Mouse (Mus musculus) stomach, embryonic 15.5 days (tissue): ENCODE measurements around the gene Myo1e. TPM values are rescaled to one million over a fixed set of nuclear protein-coding genes. Genes with fewer than 3 reads are reported as not detected.

ENCODE experiments used
- ATAC-seq: fragments of 200-750 bp; cut with Nextera tagmentation; 2 replicates; pipeline ENCODE4 v1.8.0; 2017; ENCODE audit warnings: low read depth, moderate number of reproducible peaks, moderate TSS enrichment; ENCODE audit not compliant: insufficient read depth, low FRiP score
- H3K27ac ChIP-seq: fragments of 300-500 bp; sonication (generic); 2 replicates; pipeline ENCODE4 v1.5.1; 2015; ENCODE audit warnings: mild to moderate bottlenecking, inconsistent platforms
- H3K27me3 ChIP-seq: fragments of 300-500 bp; sonication (generic); replicated peaks from 2 replicates; pipeline ENCODE4 v1.6.1; 2015; ENCODE audit warnings: inconsistent platforms
- H3K36me3 ChIP-seq: fragments of 300-500 bp; sonication (generic); 2 replicates; pipeline ENCODE4 v1.6.1; 2015; ENCODE audit warnings: inconsistent platforms
- H3K4me1 ChIP-seq: fragments of 300-500 bp; sonication (generic); 2 replicates; pipeline ENCODE4 v1.6.1; 2015; ENCODE audit warnings: inconsistent platforms
- H3K4me2 ChIP-seq: fragments of 300-500 bp; sonication (generic); 2 replicates; pipeline ENCODE4 v1.6.1; 2015; ENCODE audit warnings: mild to moderate bottlenecking, inconsistent platforms
- H3K4me3 ChIP-seq: fragments of 300-500 bp; sonication (generic); replicated peaks from 2 replicates; pipeline ENCODE4 v1.5.1; 2015; ENCODE audit warnings: inconsistent platforms
- H3K9ac ChIP-seq: fragments of 300-500 bp; sonication (generic); 2 replicates; pipeline ENCODE4 v1.6.1; 2015; ENCODE audit warnings: inconsistent platforms
- H3K9me3 ChIP-seq: fragments of 300-500 bp; sonication (generic); 2 replicates; pipeline ENCODE4 v1.6.1; 2016; ENCODE audit warnings: inconsistent platforms
- WGBS: fragments of 180-500 bp; shearing (Covaris S2); methylation state at CpG from one replicate; pipeline ENCODE4 v1.1.7; 2015; 5-methylcytosine and 5-hydroxymethylcytosine counted together
- polyA plus RNA-seq: library from polyadenylated mRNA; unstranded; fragments of >200 nt; fragmentation: Nextera tagmentation; extraction: Ambion mirVana; gene quantifications from 2 replicates; pipeline ENCODE4 v1.2.1, GENCODE M21; 2015

Myo1e gene
- polyA plus RNA-seq, 1 experiment from 2014 or later: 24.2 TPM

DNA sequence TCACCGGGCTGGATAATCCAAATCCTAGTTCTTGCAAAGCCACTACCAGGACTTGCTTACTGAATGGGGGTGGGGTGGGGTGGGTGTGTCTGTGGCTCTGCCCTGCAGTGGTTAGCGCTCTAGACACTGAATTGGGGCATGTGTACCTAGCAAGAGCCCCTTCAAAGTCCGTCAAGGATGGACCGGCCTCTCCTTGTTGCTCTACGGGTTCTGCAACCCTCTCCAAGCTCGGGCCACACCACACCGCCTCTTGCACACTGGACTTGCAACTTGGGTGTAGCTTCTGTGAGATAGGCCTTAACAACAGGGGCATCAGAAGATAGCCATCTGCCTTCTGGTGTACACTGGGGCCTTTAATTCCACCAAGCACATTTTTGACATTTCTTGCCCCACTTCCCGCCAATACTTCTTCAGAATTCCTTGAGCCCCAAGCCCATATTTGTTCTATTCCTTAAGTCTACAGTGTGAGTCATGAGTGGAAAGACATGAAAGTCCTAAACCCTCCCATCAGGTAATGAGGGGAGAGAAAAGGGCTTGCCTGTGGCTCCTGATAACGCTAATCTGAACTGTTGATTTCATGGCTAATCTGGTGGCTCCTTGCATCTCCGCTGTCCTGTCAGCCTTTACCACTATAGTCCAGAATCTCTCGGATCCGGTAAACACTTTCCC is 67.9 kb downstream of the Myo1e start:
- H3K27me3 ChIP-seq: no peaks in the 10 kb centered on the region
- 0 out of 2 replicates have a peak overlapping the region, but pooled peaks have one; percentile 3 for H3K4me2 ChIP-seq
- H3K9me3 ChIP-seq: no peaks in the 10 kb centered on the region
- no peak overlapping the region for H3K4me3 ChIP-seq
- H3K9ac ChIP-seq: no peak overlapping the region
- ATAC-seq: peak; percentile 59; the same call in 1 of the 2 replicates
- WGBS: 72% methylated on average over 12 of the region's 12 CpGs
- peak overlapping the region; percentile 72 for H3K27ac ChIP-seq
- no peaks in the 10 kb centered on the region for H3K36me3 ChIP-seq
- H3K4me1 ChIP-seq: no peaks in the 10 kb centered on the region; the same call in 1 of the 2 replicates

DNA sequence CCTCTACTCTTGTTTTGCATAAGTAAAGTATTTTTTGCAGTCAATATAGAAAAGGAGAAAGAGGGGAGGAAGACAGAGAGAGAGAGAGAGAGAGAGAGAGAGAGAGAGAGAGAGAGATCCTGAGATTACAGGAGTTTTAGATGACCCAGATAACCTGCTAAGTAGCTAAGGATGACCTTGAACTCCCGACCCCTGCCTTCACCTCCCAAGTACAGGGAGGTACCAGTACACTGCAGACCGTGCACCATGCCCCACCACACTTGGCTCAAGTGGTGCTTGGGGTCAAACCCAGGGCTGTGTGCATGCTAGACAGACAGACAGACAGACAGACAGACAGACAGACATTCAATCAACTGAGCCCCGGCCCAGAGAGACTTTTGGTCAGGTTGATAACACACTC is 69.9 kb downstream of the Myo1e start:
- WGBS: 63% methylated on average over 3 of the region's 3 CpGs
- ATAC-seq: no peak
- no peaks in the 10 kb centered on the region for H3K36me3 ChIP-seq
- peak overlapping the region; percentile 19; the same call in 1 of the 2 replicates for H3K4me2 ChIP-seq
- H3K4me1 ChIP-seq: no peaks in the 10 kb centered on the region
- H3K9me3 ChIP-seq: no peaks in the 10 kb centered on the region
- peak overlapping the region; percentile 31; the same call in 1 of the 2 replicates for H3K27ac ChIP-seq
- H3K4me3 ChIP-seq: no peak overlapping the region
- no peak overlapping the region for H3K9ac ChIP-seq
- no peaks in the 10 kb centered on the region for H3K27me3 ChIP-seq

DNA sequence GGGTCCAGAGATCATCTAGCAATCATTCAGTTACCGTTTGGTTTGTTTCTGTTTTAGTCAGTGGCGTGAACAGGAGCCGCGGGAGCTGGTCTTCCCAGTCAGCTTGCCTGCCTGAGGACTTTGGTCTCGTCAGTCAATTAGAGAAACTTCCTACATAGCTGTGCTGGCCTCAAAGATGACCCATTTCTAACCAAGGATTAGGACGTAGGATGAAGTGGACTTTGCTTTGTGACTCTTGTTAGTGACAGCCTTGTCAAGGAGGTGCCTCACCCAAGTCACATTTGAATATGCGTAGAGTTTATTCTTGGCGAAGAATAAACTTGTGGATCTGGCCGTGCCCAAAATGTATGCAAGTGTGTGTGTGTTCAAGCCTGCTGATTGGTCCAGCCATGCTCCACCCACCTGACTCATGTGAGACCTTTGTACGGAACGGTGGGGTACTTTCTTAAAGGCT is 70.4 kb downstream of the Myo1e start:
- no peaks in the 10 kb centered on the region for H3K4me1 ChIP-seq
- H3K9ac ChIP-seq: no peak overlapping the region
- H3K27ac ChIP-seq: peak overlapping the region; percentile 31; the same call in 1 of the 2 replicates
- no peaks in the 10 kb centered on the region for H3K9me3 ChIP-seq
- H3K4me2 ChIP-seq: 0 out of 2 replicates have a peak overlapping the region, but pooled peaks have one; percentile 19
- 72% methylated on average over 11 of the region's 11 CpGs for WGBS
- H3K36me3 ChIP-seq: no peaks in the 10 kb centered on the region
- no peak overlapping the region for H3K4me3 ChIP-seq
- ATAC-seq: peak; percentile 57
- H3K27me3 ChIP-seq: no peaks in the 10 kb centered on the region

DNA sequence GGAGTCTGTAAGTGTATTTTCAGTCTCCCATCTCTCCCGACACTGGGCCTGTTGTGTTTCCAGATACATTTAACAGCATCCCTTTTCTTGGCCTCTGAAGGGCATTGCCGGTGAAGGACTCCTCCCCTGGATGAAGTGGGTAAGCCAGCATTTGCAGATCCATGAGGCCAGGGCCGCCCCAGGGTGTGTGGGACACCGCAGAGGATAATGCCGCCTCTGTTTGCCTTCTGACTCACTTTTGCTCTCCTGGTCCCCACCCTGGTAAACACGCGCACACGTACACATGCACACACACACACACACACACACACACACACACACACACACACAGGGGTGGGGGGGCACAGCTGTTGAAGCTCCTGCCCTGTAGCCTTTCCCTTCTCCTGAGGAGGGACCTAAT is 74.3 kb downstream of the Myo1e start:
- no peak; the same call in 1 of the 2 replicates for ATAC-seq

DNA sequence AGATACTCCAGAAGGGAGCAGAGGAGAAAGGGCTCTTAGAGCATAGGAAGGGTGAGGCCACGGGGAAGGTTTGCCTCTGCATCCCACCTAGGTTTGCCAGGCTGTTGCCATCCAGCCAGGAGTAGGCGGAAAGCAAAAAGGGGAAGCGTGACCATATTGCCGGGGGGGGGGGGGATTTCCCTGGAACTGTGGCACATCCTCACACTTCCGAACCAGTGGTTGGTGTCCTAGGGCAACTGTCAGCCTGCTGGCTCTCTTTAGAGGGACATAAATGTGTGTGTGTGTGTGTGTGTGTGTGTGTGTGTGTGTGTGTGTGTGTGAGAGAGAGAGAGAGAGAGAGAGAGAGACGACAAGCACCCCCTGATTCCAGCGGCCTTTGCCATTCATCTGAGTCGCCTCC is 75.0 kb downstream of the Myo1e start:
- H3K27me3 ChIP-seq: no peaks in the 10 kb centered on the region
- WGBS: 83% methylated on average over 6 of the region's 8 CpGs
- H3K4me1 ChIP-seq: no peaks in the 10 kb centered on the region
- peaks cover 4% of the 10 kb centered on the region; the same call in 1 of the 2 replicates for H3K36me3 ChIP-seq
- no peak overlapping the region; the same call in 1 of the 2 replicates for H3K27ac ChIP-seq
- H3K4me3 ChIP-seq: no peak overlapping the region
- no peak overlapping the region for H3K9ac ChIP-seq
- no peaks in the 10 kb centered on the region for H3K9me3 ChIP-seq
- H3K4me2 ChIP-seq: no peak overlapping the region
- ATAC-seq: no peak

More for the DNA sequence above, 74.3 kb downstream of the Myo1e start:
- H3K27ac ChIP-seq: no peak overlapping the region; the same call in 1 of the 2 replicates
- no peak overlapping the region for H3K4me3 ChIP-seq
- H3K9me3 ChIP-seq: no peaks in the 10 kb centered on the region
- H3K4me1 ChIP-seq: no peaks in the 10 kb centered on the region
- no peaks in the 10 kb centered on the region for H3K27me3 ChIP-seq
- no peak overlapping the region for H3K4me2 ChIP-seq
- whole genome bisulfite sequencing: 70% methylated on average over 8 of the region's 8 CpGs
- no peaks in the 10 kb centered on the region for H3K36me3 ChIP-seq
- no peak overlapping the region for H3K9ac ChIP-seq

DNA sequence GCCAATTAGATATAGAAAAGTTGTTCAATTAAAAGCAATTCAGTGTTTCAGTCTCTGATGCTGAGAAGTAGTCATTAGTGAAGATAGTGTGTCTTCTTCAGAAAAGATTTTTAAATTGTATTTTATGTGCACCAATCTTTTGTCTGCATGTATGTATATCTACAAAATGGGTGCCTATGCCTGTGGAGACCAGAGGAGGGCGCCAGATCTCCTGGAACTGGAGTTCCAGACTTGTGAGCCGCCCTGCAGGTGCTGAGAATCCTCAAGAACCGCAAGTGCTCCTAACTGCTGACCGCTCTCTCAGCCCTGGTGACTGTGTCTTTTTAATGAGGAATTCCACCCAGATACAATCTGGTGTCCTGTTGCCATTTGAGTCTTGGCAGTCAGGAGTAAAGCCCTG is 76.0 kb downstream of the Myo1e start:
- H3K4me3 ChIP-seq: no peak overlapping the region
- no peak for ATAC-seq
- H3K27me3 ChIP-seq: no peaks in the 10 kb centered on the region
- no peak overlapping the region for H3K9ac ChIP-seq
- H3K4me1 ChIP-seq: no peaks in the 10 kb centered on the region
- WGBS: 88% methylated on average over 4 of the region's 4 CpGs
- no peaks in the 10 kb centered on the region for H3K9me3 ChIP-seq
- peaks cover 7% of the 10 kb centered on the region; the same call in 1 of the 2 replicates for H3K36me3 ChIP-seq
- H3K27ac ChIP-seq: no peak overlapping the region
- no peak overlapping the region for H3K4me2 ChIP-seq

DNA sequence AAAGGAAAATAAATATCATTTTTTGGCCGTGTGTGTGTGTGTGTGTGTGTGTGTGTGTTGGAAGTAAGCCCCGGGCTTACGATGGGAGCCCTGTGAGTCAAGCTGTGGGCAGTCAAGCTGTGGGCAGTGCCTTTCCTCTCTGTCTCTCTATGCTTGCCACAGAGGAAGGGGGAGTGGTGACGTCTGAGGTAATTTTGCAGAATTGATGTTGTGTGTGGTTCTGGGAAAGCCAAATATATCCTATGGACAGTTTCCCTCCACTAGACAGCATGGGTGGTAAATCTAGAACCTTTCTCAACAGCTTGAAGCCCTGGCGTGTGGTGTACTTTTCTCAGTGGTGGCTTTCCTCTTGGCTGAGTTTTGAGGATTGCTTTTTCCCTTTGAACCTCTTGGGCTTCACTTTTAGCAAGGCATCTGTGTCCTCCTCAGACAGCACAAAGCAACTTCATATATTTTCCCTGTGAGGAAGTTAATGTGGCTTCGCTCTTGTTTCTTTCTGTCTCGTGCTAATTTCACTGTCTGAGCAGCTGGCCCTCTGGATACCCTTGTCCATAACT is 77.5 kb downstream of the Myo1e start:
- peaks cover 7% of the 10 kb centered on the region; the same call in 1 of the 2 replicates for H3K36me3 ChIP-seq
- no peak overlapping the region for H3K4me2 ChIP-seq
- no peak for ATAC-seq
- 62% methylated on average over 7 of the region's 7 CpGs for WGBS
- H3K4me1 ChIP-seq: no peaks in the 10 kb centered on the region
- H3K27ac ChIP-seq: no peak overlapping the region
- no peaks in the 10 kb centered on the region for H3K27me3 ChIP-seq
- H3K9me3 ChIP-seq: no peaks in the 10 kb centered on the region
- H3K9ac ChIP-seq: no peak overlapping the region
- H3K4me3 ChIP-seq: no peak overlapping the region

DNA sequence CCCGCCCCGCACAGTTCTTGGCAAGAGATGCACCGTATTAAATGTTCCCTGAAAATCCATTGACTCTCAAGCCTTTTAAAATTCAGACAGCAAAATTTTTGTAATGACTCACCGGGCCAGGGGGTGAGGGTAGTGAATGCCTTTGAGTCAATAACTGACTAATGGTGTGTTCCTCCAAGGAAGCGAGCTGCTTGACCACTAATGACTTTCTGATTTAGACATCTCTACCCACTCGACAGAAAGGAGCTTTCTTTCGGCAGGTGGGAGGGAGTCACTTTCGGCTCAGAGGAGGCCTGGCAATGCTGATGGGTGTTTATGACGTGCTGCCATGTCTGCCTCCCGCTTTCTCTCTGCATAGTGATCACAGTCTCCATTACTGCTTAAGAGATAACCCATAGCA is 83.6 kb downstream of the Myo1e start:
- H3K4me2 ChIP-seq: no peak overlapping the region

DNA sequence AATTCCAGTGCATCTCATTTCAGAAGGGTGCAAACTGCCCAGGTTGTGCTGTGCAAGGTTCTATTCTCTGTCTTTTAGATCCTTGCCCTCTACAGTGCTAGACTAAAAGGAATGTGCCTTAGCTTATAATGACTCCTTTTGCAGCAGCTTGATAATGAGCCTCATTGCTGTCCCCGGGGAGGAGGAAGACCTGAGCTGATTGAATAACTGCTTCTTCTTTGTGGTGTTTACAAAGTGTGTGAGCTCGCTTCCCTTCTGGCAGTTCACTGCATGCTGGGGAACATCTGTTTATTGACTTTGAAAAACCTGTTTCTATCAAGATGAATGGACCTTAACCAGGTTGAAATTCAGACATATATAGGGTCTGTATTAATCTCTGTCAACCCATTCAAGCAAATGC is 89.8 kb downstream of the Myo1e start:
- no peaks in the 10 kb centered on the region for H3K4me1 ChIP-seq
- H3K9me3 ChIP-seq: no peaks in the 10 kb centered on the region
- H3K27me3 ChIP-seq: no peaks in the 10 kb centered on the region
- no peak overlapping the region for H3K9ac ChIP-seq
- H3K4me3 ChIP-seq: no peak overlapping the region
- H3K4me2 ChIP-seq: no peak overlapping the region
- no peak for ATAC-seq
- 28% methylated on average over 2 of the region's 2 CpGs for WGBS
- H3K36me3 ChIP-seq: no peaks in the 10 kb centered on the region
- no peak overlapping the region for H3K27ac ChIP-seq

More for the DNA sequence above, 83.6 kb downstream of the Myo1e start:
- ATAC-seq: no peak
- WGBS: 59% methylated on average over 10 of the region's 10 CpGs
- Histone ChIP-seq H3K27me3 (no peaks in the 10 kb centered on the region), H3K9ac (no peak overlapping the region), H3K4me3 (no peak overlapping the region), H3K36me3 (peaks cover 7% of the 10 kb centered on the region; the same call in 1 of the 2 replicates), H3K4me1 (no peaks in the 10 kb centered on the region), H3K27ac (no peak overlapping the region), H3K9me3 (no peaks in the 10 kb centered on the region)

DNA sequence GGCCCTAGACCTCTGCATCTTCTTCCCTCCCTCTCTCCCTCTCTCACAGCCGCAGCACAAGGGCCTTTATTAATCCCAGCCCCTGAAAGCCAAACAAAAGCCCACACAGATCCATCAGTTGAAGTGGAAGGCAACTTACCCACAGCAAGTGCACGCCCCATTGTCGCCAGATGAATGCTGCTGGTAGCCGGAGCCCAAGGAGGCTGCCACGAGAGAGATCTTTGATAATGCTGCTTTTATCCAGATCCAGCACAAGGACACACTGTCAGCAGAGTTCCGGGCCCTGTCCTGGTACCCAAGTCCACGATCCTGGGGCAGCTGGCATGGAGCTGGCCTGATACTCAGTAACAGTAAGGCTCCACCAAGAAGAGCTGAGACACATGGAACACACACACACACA is 91.1 kb downstream of the Myo1e start:
- Histone ChIP-seq H3K4me3 (no peak overlapping the region), H3K4me1 (no peaks in the 10 kb centered on the region)

DNA sequence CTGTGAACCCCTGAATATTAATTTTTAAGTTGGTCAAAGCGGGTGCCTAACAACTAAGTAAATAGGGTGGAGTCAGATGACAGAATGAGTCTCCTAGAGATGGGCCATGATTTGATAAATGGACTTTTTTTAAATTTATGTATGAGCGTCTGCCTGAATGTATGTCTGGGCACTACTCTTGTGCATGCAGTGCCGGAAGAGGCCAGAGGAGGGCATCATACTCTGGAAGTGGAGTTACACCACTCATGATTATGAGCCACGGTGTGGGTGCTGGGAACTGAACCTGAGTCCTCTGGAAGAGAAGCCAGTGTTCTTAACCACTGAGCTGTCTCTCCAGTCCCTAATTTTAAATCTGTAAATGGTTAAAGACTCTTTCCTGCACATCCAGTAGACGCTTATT is 93.6 kb downstream of the Myo1e start:
- Histone ChIP-seq H3K4me1 (no peaks in the 10 kb centered on the region), H3K9me3 (no peaks in the 10 kb centered on the region), H3K4me3 (no peak overlapping the region), H3K27me3 (no peaks in the 10 kb centered on the region), H3K9ac (no peak overlapping the region), H3K27ac (0 out of 2 replicates have a peak overlapping the region, but pooled peaks have one; percentile 72), H3K4me2 (no peak overlapping the region), H3K36me3 (no peaks in the 10 kb centered on the region)
- 90% methylated on average over 5 of the region's 5 CpGs for WGBS
- ATAC-seq: no peak

More for the DNA sequence above, 91.1 kb downstream of the Myo1e start:
- ATAC-seq: no peak
- Histone ChIP-seq H3K9ac (no peak overlapping the region), H3K9me3 (no peaks in the 10 kb centered on the region), H3K36me3 (no peaks in the 10 kb centered on the region), H3K27me3 (no peaks in the 10 kb centered on the region), H3K27ac (no peak overlapping the region), H3K4me2 (no peak overlapping the region)
- WGBS: 61% methylated on average over 7 of the region's 7 CpGs

DNA sequence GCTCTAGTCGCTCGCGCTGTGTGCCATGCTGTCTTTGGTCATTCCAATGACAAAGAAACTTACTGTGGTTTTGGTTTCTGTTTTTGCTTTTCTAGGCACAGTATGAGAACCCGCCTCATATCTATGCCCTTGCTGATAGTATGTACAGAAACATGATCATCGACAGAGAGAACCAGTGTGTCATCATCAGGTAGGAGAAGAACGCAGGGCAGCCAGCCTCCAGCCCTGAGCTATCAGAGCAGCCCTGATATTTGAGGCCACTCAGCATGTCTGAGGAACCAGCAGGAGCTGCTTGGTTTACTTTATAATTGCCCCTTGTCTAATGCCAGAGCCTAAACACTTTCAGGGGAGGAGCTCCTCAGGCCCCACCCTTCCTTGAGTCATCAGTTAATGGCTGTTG is 94.4 kb downstream of the Myo1e start:
- ATAC-seq: no peak
- no peaks in the 10 kb centered on the region for H3K36me3 ChIP-seq
- H3K4me2 ChIP-seq: no peak overlapping the region
- no peak overlapping the region for H3K9ac ChIP-seq
- no peak overlapping the region for H3K4me3 ChIP-seq
- no peaks in the 10 kb centered on the region for H3K27me3 ChIP-seq
- 89% methylated on average over 6 of the region's 6 CpGs for WGBS
- peak overlapping the region; percentile 72 for H3K27ac ChIP-seq
- H3K4me1 ChIP-seq: no peaks in the 10 kb centered on the region
- H3K9me3 ChIP-seq: no peaks in the 10 kb centered on the region
